Comparison of ENCODE assay signal across 8 mouse cellular contexts in genomic region chr1:79823951-79824633, GRCm38 (mm10). TPM values are rescaled to one million over a fixed set of nuclear protein-coding genes. Genes with fewer than 3 reads are reported as not detected.
DNase-seq lines count a peak whose midpoint lies in the region; ATAC-seq and TF ChIP-seq lines count a peak whose summit lies in the region.

No protein-coding gene starts in this region.

- H3K36me3 ChIP-seq in hindbrain, embryonic 15.5 days = no peaks in the 10 kb centered on the region; the same call in 1 of the 2 replicates
- H3K36me3 ChIP-seq in hindbrain, embryonic 11.5 days (ENCODE audit: control insufficient read depth, insufficient read depth, low read length) = no peaks in the 10 kb centered on the region
- H3K36me3 ChIP-seq in CH12.LX (replicated peaks in 1 of 2; ENCODE audit: control insufficient read depth in 1 of 2, insufficient read depth in 1 of 2, low read length in 1 of 2) = peaks cover 0 to 7% of the 10 kb centered on the region in 2 experiments
- H3K36me3 ChIP-seq in limb, embryonic 12.5 days = peaks cover 19% of the 10 kb centered on the region

- no peak for TF ChIP-seq RAD21 in CH12.LX (IDR thresholded peaks at IDR 0.05; ENCODE audit: low read depth, low read length)

- TF ChIP-seq EP300 in CH12.LX (IDR thresholded peaks at IDR 0.05; ENCODE audit: low read length) = no peak

- no peak overlapping the region for H3K4me2 ChIP-seq in hindbrain, embryonic 15.5 days
- H3K4me2 ChIP-seq in hindbrain, embryonic 11.5 days (replicated peaks; ENCODE audit: low read depth, low read length) = no peak overlapping the region
- peak overlapping the region; percentile 97 for H3K4me2 ChIP-seq in CH12.LX (ENCODE audit: insufficient read depth, low read depth, poor library complexity, severe bottlenecking)
- peak overlapping the region; percentile 35 for H3K4me2 ChIP-seq in limb, embryonic 12.5 days

- H3K9me3 ChIP-seq in hindbrain, embryonic 15.5 days = no peaks in the 10 kb centered on the region
- H3K9me3 ChIP-seq in hindbrain, embryonic 11.5 days (ENCODE audit: control insufficient read depth, low read length) = no peaks in the 10 kb centered on the region
- no peaks in the 10 kb centered on the region for H3K9me3 ChIP-seq in CH12.LX (replicated peaks; ENCODE audit: low read length)
- no peaks in the 10 kb centered on the region for H3K9me3 ChIP-seq in limb, embryonic 12.5 days

- peaks cover 21% of the 10 kb centered on the region for H3K4me1 ChIP-seq in hindbrain, embryonic 15.5 days (replicated peaks)
- H3K4me1 ChIP-seq in hindbrain, embryonic 11.5 days (replicated peaks; ENCODE audit: control insufficient read depth, insufficient read depth, low read length) = no peaks in the 10 kb centered on the region
- H3K4me1 ChIP-seq in CH12.LX (ENCODE audit: control insufficient read depth in 1 of 2, insufficient read depth in 2 of 2) = peaks cover 16 to 33% of the 10 kb centered on the region in 2 experiments
- peaks cover 40% of the 10 kb centered on the region for H3K4me1 ChIP-seq in limb, embryonic 12.5 days (replicated peaks)

- ATAC-seq in hindbrain, embryonic 15.5 days (ENCODE audit: low FRiP score, low read depth) = no peak
- no peak for ATAC-seq in hindbrain, embryonic 11.5 days (ENCODE audit: low FRiP score)
- ATAC-seq in common myeloid progenitor, adult 5-6 weeks (replicated peaks; ENCODE audit: low read depth, poor library complexity, severe bottlenecking) = 0 out of 2 replicates have a peak, but pooled peaks have one; percentile 11
- no peak for ATAC-seq in limb, embryonic 12.5 days (ENCODE audit: insufficient number of reproducible peaks, insufficient read depth, low FRiP score, low TSS enrichment, low read depth)
- no peak for ATAC-seq in granulocyte monocyte progenitor cell, adult 5-6 weeks (replicated peaks; ENCODE audit: poor library complexity, severe bottlenecking)

- H3K27me3 ChIP-seq in hindbrain, embryonic 15.5 days = no peaks in the 10 kb centered on the region
- H3K27me3 ChIP-seq in hindbrain, embryonic 11.5 days (ENCODE audit: control insufficient read depth, insufficient read depth, low read length) = no peaks in the 10 kb centered on the region
- no peaks in the 10 kb centered on the region for H3K27me3 ChIP-seq in CH12.LX (replicated peaks)
- peaks cover 8% of the 10 kb centered on the region for H3K27me3 ChIP-seq in limb, embryonic 12.5 days

- no peak for DNase-seq in hindbrain, embryonic 11.5 days (ENCODE audit: low spot score)
- DNase-seq in CH12.LX (ENCODE audit: extremely low read depth) = no peak
- no peak for DNase-seq in left cerebral cortex, adult 8-10 months (ENCODE audit: low spot score in 2 of 2)
- DNase-seq in testis, postnatal 10 days (ENCODE audit: low spot score) = no peak

- no peaks in the 10 kb centered on the region for H3K79me2 ChIP-seq in CH12.LX (replicated peaks; ENCODE audit: control insufficient read depth, extremely low read depth, insufficient read depth, poor library complexity, severe bottlenecking)

- TF ChIP-seq POLR2A in CH12.LX (IDR thresholded peaks at IDR 0.05; ENCODE audit: low read depth, low read length) = no peak

- H3K9ac ChIP-seq in hindbrain, embryonic 15.5 days = no peak overlapping the region
- H3K9ac ChIP-seq in hindbrain, embryonic 11.5 days (ENCODE audit: low read depth, low read length) = no peak overlapping the region
- no peak overlapping the region; the same call in 1 of the 2 replicates for H3K9ac ChIP-seq in CH12.LX (ENCODE audit: insufficient read depth, low read depth)
- no peak overlapping the region for H3K9ac ChIP-seq in limb, embryonic 12.5 days (replicated peaks)

- peak overlapping the region; percentile 36 for H3K27ac ChIP-seq in hindbrain, embryonic 15.5 days (replicated peaks)
- no peak overlapping the region for H3K27ac ChIP-seq in hindbrain, embryonic 11.5 days (ENCODE audit: low read depth, low read length)
- no peak overlapping the region for H3K27ac ChIP-seq in CH12.LX (ENCODE audit: insufficient read depth, low read depth)
- H3K27ac ChIP-seq in limb, embryonic 12.5 days = peak overlapping the region; percentile 8; the same call in 1 of the 2 replicates

- no peak for TF ChIP-seq CTCF in CH12.LX (conservative IDR thresholded peaks at IDR 0.05 in 1 of 2, IDR thresholded peaks at IDR 0.05 in 1 of 2; ENCODE audit: low read depth in 2 of 2, low read length in 2 of 2)

- dilution Hi-C loops in CH12.LX (cut with MboI; ENCODE audit: extremely low pct_ligation_motif_present, extremely low pct_unique_long_range_greater_than_20kb, low sequenced_read_pairs) = no loop called here

- no peak overlapping the region for H3K4me3 ChIP-seq in hindbrain, embryonic 15.5 days
- no peak overlapping the region for H3K4me3 ChIP-seq in hindbrain, embryonic 11.5 days (ENCODE audit: low read depth, low read length)
- peak overlapping the region in 2 of 3 experiments; percentile 8 to 11 for H3K4me3 ChIP-seq in CH12.LX (replicated peaks in 1 of 3; ENCODE audit: low read depth in 2 of 3, low read length in 2 of 3, poor library complexity in 1 of 3)
- H3K4me3 ChIP-seq in limb, embryonic 12.5 days (replicated peaks) = no peak overlapping the region; the same call in 1 of the 2 replicates

- in situ Hi-C loops in CH12.LX (cut with MboI; ENCODE audit: low pct_ligation_motif_present, low pct_unique_long_range_greater_than_20kb, low sequenced_read_pairs) = no loop called here

- 73% methylated on average over 14 of the region's 14 CpGs for WGBS in hindbrain, embryonic 15.5 days
- 83% methylated on average over 14 of the region's 14 CpGs for WGBS in hindbrain, embryonic 11.5 days
- 45% methylated on average over 14 of the region's 14 CpGs for WGBS in limb, embryonic 12.5 days

TF ChIP-seq in CH12.LX, 34 proteins besides CTCF, POLR2A, EP300 and RAD21 (continues in another document):
- TF ChIP-seq IRF4 (IDR thresholded peaks at IDR 0.05; ENCODE audit: low read depth, low read length) (no peak), TBP (conservative IDR thresholded peaks at IDR 0.05; ENCODE audit: low read depth, low read length) (no peak), SIN3A (IDR thresholded peaks at IDR 0.05; ENCODE audit: low read length) (no peak), NELFE (IDR thresholded peaks at IDR 0.05; ENCODE audit: low read depth, low read length) (no peak), ZMIZ1 (IDR thresholded peaks at IDR 0.05; ENCODE audit: low read depth, low read length) (no peak), BHLHE40 (IDR thresholded peaks at IDR 0.05; ENCODE audit: low read depth, low read length) (no peak), USF2 (conservative IDR thresholded peaks at IDR 0.05; ENCODE audit: low read depth, low read length) (no peak), USF1 (IDR thresholded peaks at IDR 0.05; ENCODE audit: low read depth, low read length) (no peak), NRF1 (IDR thresholded peaks at IDR 0.05; ENCODE audit: low read depth, low read length) (no peak), MEF2A (IDR thresholded peaks at IDR 0.05; ENCODE audit: borderline replicate concordance, low read depth, low read length) (no peak), GABPA (IDR thresholded peaks at IDR 0.05; ENCODE audit: insufficient replicate concordance, low read depth, low read length) (no peak), MAFK (IDR thresholded peaks at IDR 0.05; ENCODE audit: insufficient replicate concordance, low read length) (no peak), POLR2AphosphoS2 (IDR thresholded peaks at IDR 0.05; ENCODE audit: low read depth, low read length) (no peak), ZKSCAN1 (IDR thresholded peaks at IDR 0.05; ENCODE audit: borderline replicate concordance, low read depth, low read length) (no peak), JUND (conservative IDR thresholded peaks at IDR 0.05; ENCODE audit: low read depth, low read length) (no peak), ZC3H11A (IDR thresholded peaks at IDR 0.05; ENCODE audit: low read depth, low read length) (no peak)

RNA-seq across cellular contexts. Expression of gene Serpine2, which starts 36.9 kb away (rescaled TPM):
- 272 and 313 TPM in 2 replicates for polyA plus RNA-seq in hindbrain, embryonic 15.5 days (2015; fragmentation: Nextera tagmentation; extraction: Ambion mirVana)
- 91.7 and 103 TPM in 2 replicates for polyA plus RNA-seq in hindbrain, embryonic 11.5 days (2014; fragmentation: Nextera tagmentation; extraction: Ambion mirVana)
- total RNA-seq in CH12.LX (2012; rRNA removed) (12.4 and 17.3 TPM in 2 replicates), CH12.LX (2014; rRNA removed) (12.2 and 14.8 TPM in 2 replicates)
- 12.7 and 15.1 TPM in 2 replicates for polyA plus RNA-seq in CH12.LX (2012; ENCODE audit: insufficient read length, low read depth)
- total RNA-seq in common myeloid progenitor, adult 5-6 weeks (2017) = 16.5 and 18.9 TPM in 2 replicates
- 180 and 186 TPM in 2 replicates for polyA plus RNA-seq in limb, embryonic 12.5 days (2016; fragmentation: Nextera tagmentation; extraction: Ambion mirVana)
- total RNA-seq in granulocyte monocyte progenitor cell, adult 5-6 weeks (2014; fragmentation: Nextera tagmentation) = 16.0 and 32.9 TPM in 2 replicates
- 40.2 and 41.1 TPM in 2 replicates for total RNA-seq in granulocyte monocyte progenitor cell, adult 5-6 weeks (2017)
- 100 to 1,000 TPM; 173 to 178 (median 176) TPM for total RNA-seq in left cerebral cortex, adult 8-10 months (2022)

RNA-seq across cellular contexts. Expression of gene Wdfy1, which starts 48.1 kb away (rescaled TPM):
- 110 and 115 TPM in 2 replicates for polyA plus RNA-seq in hindbrain, embryonic 15.5 days (2015; fragmentation: Nextera tagmentation; extraction: Ambion mirVana)
- polyA plus RNA-seq in hindbrain, embryonic 11.5 days (2014; fragmentation: Nextera tagmentation; extraction: Ambion mirVana) = 52.1 and 52.6 TPM in 2 replicates
- total RNA-seq in CH12.LX (2012; rRNA removed) = 54.4 and 70.6 TPM in 2 replicates
- 56.3 and 57.3 TPM in 2 replicates for total RNA-seq in CH12.LX (2014; rRNA removed)
- polyA plus RNA-seq in CH12.LX (2012; ENCODE audit: insufficient read length, low read depth) = 84.3 and 86.3 TPM in 2 replicates
- total RNA-seq in common myeloid progenitor, adult 5-6 weeks (2017) = 7.5 and 23.4 TPM in 2 replicates
- 28.8 and 33.1 TPM in 2 replicates for polyA plus RNA-seq in limb, embryonic 12.5 days (2016; fragmentation: Nextera tagmentation; extraction: Ambion mirVana)
- 24.7 and 31.1 TPM in 2 replicates for total RNA-seq in granulocyte monocyte progenitor cell, adult 5-6 weeks (2014; fragmentation: Nextera tagmentation)
- total RNA-seq in granulocyte monocyte progenitor cell, adult 5-6 weeks (2017) = 8.6 and 10.5 TPM in 2 replicates
- 10 to 100 TPM; 37.3 to 40.2 (median 38.7) TPM for total RNA-seq in left cerebral cortex, adult 8-10 months (2022)

RNA-seq across cellular contexts. Expression of gene Mrpl44, which starts 48.3 kb away (rescaled TPM):
- polyA plus RNA-seq in hindbrain, embryonic 15.5 days (2015; fragmentation: Nextera tagmentation; extraction: Ambion mirVana) = 36.3 and 40.9 TPM in 2 replicates
- 53.0 and 53.1 TPM in 2 replicates for polyA plus RNA-seq in hindbrain, embryonic 11.5 days (2014; fragmentation: Nextera tagmentation; extraction: Ambion mirVana)
- total RNA-seq in CH12.LX (2012; rRNA removed) (63.7 and 67.0 TPM in 2 replicates), CH12.LX (2014; rRNA removed) (129 and 137 TPM in 2 replicates)
- polyA plus RNA-seq in CH12.LX (2012; ENCODE audit: insufficient read length, low read depth) = 84.3 and 85.0 TPM in 2 replicates
- 37.1 and 37.9 TPM in 2 replicates for total RNA-seq in common myeloid progenitor, adult 5-6 weeks (2017)
- 43.6 and 46.3 TPM in 2 replicates for polyA plus RNA-seq in limb, embryonic 12.5 days (2016; fragmentation: Nextera tagmentation; extraction: Ambion mirVana)
- total RNA-seq in granulocyte monocyte progenitor cell, adult 5-6 weeks (2014; fragmentation: Nextera tagmentation) = 51.4 and 64.8 TPM in 2 replicates
- total RNA-seq in granulocyte monocyte progenitor cell, adult 5-6 weeks (2017) = 60.6 and 88.9 TPM in 2 replicates
- total RNA-seq in left cerebral cortex, adult 8-10 months (2022) = 10 to 100 TPM; 26.7 to 29.0 (median 28.5) TPM

Comparison
In these comparisons a context has a peak if more than half of its experiments do, and no peak if none do; other contexts are left out.
1. H3K27ac ChIP-seq: peak in hindbrain, embryonic 15.5 days (single experiment) and limb, embryonic 12.5 days (single experiment); none in hindbrain, embryonic 11.5 days (single experiment) and CH12.LX (single experiment).
2. H3K4me2 ChIP-seq: peak in CH12.LX (single experiment) and limb, embryonic 12.5 days (single experiment); none in hindbrain, embryonic 15.5 days (single experiment) and hindbrain, embryonic 11.5 days (single experiment).
3. H3K4me3 ChIP-seq: peak in CH12.LX (2 of 3); none in hindbrain, embryonic 15.5 days (single experiment), hindbrain, embryonic 11.5 days (single experiment) and limb, embryonic 12.5 days (single experiment).